In the genomic region with DNA sequence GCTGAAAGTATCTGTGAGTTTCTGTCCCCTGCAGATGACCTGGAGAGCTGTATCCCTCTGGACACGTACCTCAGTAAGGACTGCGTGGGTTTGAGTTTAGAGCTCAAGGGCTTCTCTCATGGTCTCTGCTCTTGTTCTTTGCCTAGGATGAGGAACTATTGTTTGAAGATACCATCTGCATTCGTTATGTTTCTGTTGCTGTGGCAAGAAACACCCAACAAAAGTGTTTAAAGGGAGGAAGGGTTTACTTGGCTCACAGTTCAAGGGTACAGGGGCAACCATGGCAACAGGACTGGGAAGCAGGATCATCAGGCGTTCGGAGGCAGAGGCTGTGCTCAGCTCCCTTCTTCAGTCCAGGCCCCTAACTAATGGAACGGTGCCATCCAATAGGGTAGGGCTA, we compare ENCODE assay signal across 23 mouse cellular contexts. TPM values are rescaled to one million over a fixed set of nuclear protein-coding genes. Genes with fewer than 3 reads are reported as not detected.
DNase-seq lines count a peak whose midpoint lies in the region; ATAC-seq lines count a peak whose summit lies in the region.
"Had no signal": no experiment of that assay in that cellular context is flagged by ENCODE, and none has a peak within 500 bp of the region (broad histone marks: within the 10 kb centered on the region; RNA-seq: fewer than 3 reads in every experiment).

No protein-coding gene starts in this region.

- no peaks in the 10 kb centered on the region for H3K9me3 ChIP-seq in embryonic facial prominence, embryonic 10.5 days
- 0 out of 2 replicates have a peak, but pooled peaks cover 2% of the 10 kb centered on the region for H3K9me3 ChIP-seq in limb, embryonic 11.5 days (ENCODE audit: control insufficient read depth, low read length)
- H3K9me3 ChIP-seq: embryonic facial prominence, embryonic 12.5 days; embryonic facial prominence, embryonic 15.5 days; G1E; heart, embryonic 12.5 days; heart, embryonic 15.5 days; hindbrain, embryonic 12.5 days; hindbrain, embryonic 15.5 days; intestine, embryonic 15.5 days had no signal

- intact Hi-C loops in heart, postnatal 14 days (cut with DNase I): loop anchor here (1.0 to 10.0 kb wide), 2 partner anchors 57 to 200 kb away; no protein-coding TSS in a partner anchor

- no peak for ATAC-seq in limb, embryonic 11.5 days (ENCODE audit: insufficient number of reproducible peaks, low FRiP score, low TSS enrichment, low read depth)

- 88% methylated on average over 6 of the region's 6 CpGs for WGBS in embryonic facial prominence, embryonic 10.5 days
- 92% methylated on average over 6 of the region's 6 CpGs for WGBS in limb, embryonic 11.5 days

- DNase-seq in heart, adult 11 months: peak; percentile 51
- no peak for DNase-seq in heart, postnatal 14 days
- no peak for DNase-seq in embryonic facial prominence, embryonic 10.5 days (ENCODE audit: low spot score)
- DNase-seq in limb, embryonic 11.5 days (ENCODE audit: low spot score): no peak
- DNase-seq in cerebellum, adult 8-10 months: no peak
- no peak for DNase-seq in thymus, postnatal 36 days

- H3K4me1 ChIP-seq in embryonic facial prominence, embryonic 10.5 days: peaks cover 7% of the 10 kb centered on the region; the same call in 1 of the 2 replicates
- H3K4me1 ChIP-seq in limb, embryonic 11.5 days (ENCODE audit: control insufficient read depth, insufficient read depth, low read length): no peaks in the 10 kb centered on the region
- H3K4me1 ChIP-seq: embryonic facial prominence, embryonic 12.5 days; embryonic facial prominence, embryonic 15.5 days; heart, embryonic 12.5 days; heart, embryonic 15.5 days; hindbrain, embryonic 12.5 days; hindbrain, embryonic 15.5 days; intestine, embryonic 15.5 days had no signal

- H3K4me2 ChIP-seq in limb, embryonic 11.5 days (ENCODE audit: low read depth, severe bottlenecking): no peak overlapping the region
- H3K4me2 ChIP-seq: embryonic facial prominence, embryonic 12.5 days; embryonic facial prominence, embryonic 15.5 days; heart, embryonic 12.5 days; heart, embryonic 15.5 days; hindbrain, embryonic 12.5 days; hindbrain, embryonic 15.5 days; intestine, embryonic 15.5 days had no signal

- H3K4me3 ChIP-seq in embryonic facial prominence, embryonic 10.5 days: no peak overlapping the region
- no peak overlapping the region for H3K4me3 ChIP-seq in limb, embryonic 11.5 days (ENCODE audit: low read depth, low read length)
- H3K4me3 ChIP-seq: embryonic facial prominence, embryonic 12.5 days; embryonic facial prominence, embryonic 15.5 days; heart, embryonic 12.5 days; heart, embryonic 15.5 days; hindbrain, embryonic 12.5 days; hindbrain, embryonic 15.5 days; intestine, embryonic 15.5 days had no signal

- H3K36me3 ChIP-seq in embryonic facial prominence, embryonic 10.5 days (replicated peaks): peaks cover 91% of the 10 kb centered on the region
- H3K36me3 ChIP-seq in limb, embryonic 11.5 days (ENCODE audit: control insufficient read depth, insufficient read depth, low read length): peaks cover 14% of the 10 kb centered on the region; the same call in 1 of the 2 replicates
- H3K36me3 ChIP-seq: G1E had no signal

- peak overlapping the region; percentile 26; the same call in 1 of the 2 replicates for H3K27ac ChIP-seq in embryonic facial prominence, embryonic 10.5 days (replicated peaks)
- H3K27ac ChIP-seq in limb, embryonic 11.5 days (replicated peaks; ENCODE audit: low read depth, low read length): peak overlapping the region; percentile 1; the same call in 1 of the 2 replicates
- H3K27ac ChIP-seq: embryonic facial prominence, embryonic 12.5 days; embryonic facial prominence, embryonic 15.5 days; heart, embryonic 15.5 days; hindbrain, embryonic 12.5 days; hindbrain, embryonic 15.5 days; intestine, embryonic 15.5 days had no signal

- H3K9ac ChIP-seq in limb, embryonic 11.5 days (ENCODE audit: low read length): no peak overlapping the region
- H3K9ac ChIP-seq: embryonic facial prominence, embryonic 12.5 days; embryonic facial prominence, embryonic 15.5 days; forebrain, postnatal 0 days; heart, embryonic 12.5 days; hindbrain, embryonic 12.5 days; hindbrain, embryonic 15.5 days; intestine, embryonic 15.5 days had no signal

- no peaks in the 10 kb centered on the region for H3K27me3 ChIP-seq in embryonic facial prominence, embryonic 10.5 days (replicated peaks; ENCODE audit: low read depth, poor library complexity, severe bottlenecking)
- H3K27me3 ChIP-seq in limb, embryonic 11.5 days (ENCODE audit: control insufficient read depth, insufficient read depth, low read length): no peaks in the 10 kb centered on the region
- H3K27me3 ChIP-seq: CH12.LX; embryonic facial prominence, embryonic 12.5 days; embryonic facial prominence, embryonic 15.5 days; heart, embryonic 12.5 days; heart, embryonic 15.5 days; hindbrain, embryonic 12.5 days; hindbrain, embryonic 15.5 days; intestine, embryonic 15.5 days had no signal

RNA-seq across cellular contexts. Expression of a gene that starts 32.1 kb away (rescaled TPM):
- total RNA-seq in heart, postnatal 14 days (2021): 1 to 10 TPM; 5.5 to 8.9 TPM
- polyA plus RNA-seq in embryonic facial prominence, embryonic 10.5 days (2016; fragmentation: Nextera tagmentation; extraction: Ambion mirVana): 55.8 and 75.8 TPM in 2 replicates
- polyA plus RNA-seq in limb, embryonic 11.5 days (2014; fragmentation: Nextera tagmentation; extraction: Ambion mirVana): 70.4 and 75.2 TPM in 2 replicates

RNA-seq across cellular contexts. Expression of a gene that starts 49.8 kb away (rescaled TPM):
- total RNA-seq in heart, postnatal 14 days (2021): 10 to 100 TPM in 1 of 2 experiments, 1 to 10 TPM in 1; 8.1 to 10.1 TPM
- polyA plus RNA-seq in embryonic facial prominence, embryonic 10.5 days (2016; fragmentation: Nextera tagmentation; extraction: Ambion mirVana): 17.4 and 19.3 TPM in 2 replicates
- 25.7 and 26.1 TPM in 2 replicates for polyA plus RNA-seq in limb, embryonic 11.5 days (2014; fragmentation: Nextera tagmentation; extraction: Ambion mirVana)

RNA-seq across cellular contexts. Expression of a gene that starts 58.2 kb away (rescaled TPM):
- total RNA-seq in heart, postnatal 14 days (2021): not detected
- polyA plus RNA-seq in embryonic facial prominence, embryonic 10.5 days (2016; fragmentation: Nextera tagmentation; extraction: Ambion mirVana): not detected in 2 replicates
- not detected in 2 replicates for polyA plus RNA-seq in limb, embryonic 11.5 days (2014; fragmentation: Nextera tagmentation; extraction: Ambion mirVana)
- total RNA-seq: adrenal gland, adult 8-10 months; adrenal gland, postnatal 25 days; CH12.LX; G1E; gastrocnemius, adult 8-10 months; gastrocnemius, postnatal 36 days; heart, adult 18-20 months had no signal
- polyA plus RNA-seq: embryonic facial prominence, embryonic 12.5 days; embryonic facial prominence, embryonic 15.5 days; forebrain, embryonic 11.5 days; forebrain, embryonic 14.5 days; forebrain, postnatal 0 days; G1E; heart, embryonic 15.5 days; hindbrain, embryonic 12.5 days; hindbrain, embryonic 15.5 days; intestine, embryonic 15.5 days had no signal
